Mouse (Mus musculus) 416B (cell line): ENCODE measurements around the gene Tspyl2.
"Not testable (repeated sequence)": the region's sequence is repeated elsewhere in the genome, so short reads cannot be mapped to it uniquely, and the experiment has no call there.

ENCODE experiments used
- DNase-seq: peaks from one replicate; pipeline ENCODE4 v3.0.0; 2011; ENCODE audit warnings: low read depth

The Tspyl2 gene

DNA sequence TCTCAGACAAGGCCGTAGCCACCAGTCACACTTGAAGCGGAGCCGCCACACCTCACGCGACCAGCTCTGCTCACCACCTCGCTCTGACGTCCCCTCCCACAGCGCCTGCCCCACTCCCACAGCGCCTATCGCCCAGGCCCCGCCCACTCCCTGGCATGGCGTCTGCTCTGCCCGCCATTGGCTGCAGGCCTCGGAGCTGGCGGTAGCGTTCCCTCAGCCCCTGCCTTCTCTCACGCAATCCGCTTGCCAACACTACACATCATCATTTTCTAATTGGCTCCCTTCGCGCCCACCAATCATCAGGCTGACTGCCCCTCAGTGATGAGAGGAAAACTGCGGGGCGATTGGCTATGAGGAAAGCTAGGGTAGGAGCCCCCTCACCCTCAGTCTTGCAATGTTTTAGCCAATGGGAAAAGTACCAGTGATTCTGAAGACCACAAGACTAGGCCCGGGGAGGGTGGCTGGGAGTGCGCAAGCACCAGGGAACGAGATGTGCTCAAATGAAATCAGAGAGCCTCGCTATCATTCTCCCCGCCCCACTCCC lies at the start of gene Tspyl2:
Gene Tspyl2 (minus strand): TSS at position 68 of the 544 bp plus-strand sequence.
- DNase-seq: no peak

DNA sequence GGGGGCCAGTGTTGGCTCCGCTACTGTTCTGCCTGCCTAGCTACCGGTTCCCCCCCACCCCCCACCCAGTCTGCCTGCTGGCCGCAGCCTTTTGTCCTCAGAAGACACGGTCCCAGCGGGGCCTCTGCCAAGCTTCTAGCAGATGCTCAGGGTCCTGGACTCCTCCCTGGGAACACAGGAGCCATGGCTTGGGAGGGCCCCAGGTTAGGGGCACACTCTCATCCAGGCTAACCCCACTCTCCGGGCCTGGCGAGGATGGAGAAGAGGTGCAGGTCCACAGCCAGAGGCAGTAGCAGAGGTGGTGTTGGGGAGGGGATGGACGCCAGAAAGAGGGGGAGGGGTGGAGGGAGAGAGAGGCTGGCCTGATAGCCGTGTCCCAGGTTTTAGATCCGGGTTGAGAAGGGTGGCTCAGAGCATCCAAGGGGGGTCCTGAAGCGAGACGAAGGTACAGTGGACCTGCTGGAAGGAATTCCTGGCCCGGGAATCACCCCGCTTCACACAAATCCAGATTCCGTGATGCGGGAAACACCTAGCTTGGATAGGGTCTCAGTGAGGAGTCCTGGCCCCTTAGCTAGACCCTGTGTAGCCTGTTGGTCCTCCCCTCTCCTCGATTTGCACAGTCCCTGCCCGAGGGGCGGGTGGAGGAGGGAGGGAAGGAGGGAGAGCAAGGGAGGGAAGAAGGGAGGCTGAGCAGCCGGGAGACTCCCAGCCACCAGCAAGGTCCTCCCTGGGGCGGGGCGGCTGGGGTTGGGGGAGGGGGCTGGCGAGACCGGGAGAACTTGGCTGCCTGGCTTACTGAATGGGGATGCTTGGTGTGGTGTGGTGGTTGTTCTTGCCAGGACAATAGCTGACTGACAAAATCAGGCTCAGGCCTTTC lies 26.4 kb upstream of the Tspyl2 start, which contains the start of gene Gpr173:
Gene Gpr173 (minus strand): TSS at position 308 of the 877 bp plus-strand sequence.
- no peak for DNase-seq

DNA sequence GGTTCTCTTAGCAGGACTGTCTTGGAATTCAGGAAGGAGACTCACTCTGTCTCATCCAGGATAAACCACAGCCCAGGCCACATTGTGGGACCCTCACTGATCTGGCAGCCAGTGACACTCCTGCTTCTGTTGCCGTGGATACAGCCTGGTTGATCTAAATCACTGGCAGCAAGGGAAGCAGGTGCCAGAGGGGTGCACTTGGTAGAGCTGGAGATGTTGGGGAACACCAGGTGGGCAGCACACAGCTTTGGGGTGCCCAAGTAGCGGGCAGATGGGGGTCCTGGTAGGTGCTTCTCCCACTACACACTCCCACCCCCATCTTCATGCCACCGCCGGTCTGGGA lies 25.8 kb upstream of the Tspyl2 start:
- no peak for DNase-seq

DNA sequence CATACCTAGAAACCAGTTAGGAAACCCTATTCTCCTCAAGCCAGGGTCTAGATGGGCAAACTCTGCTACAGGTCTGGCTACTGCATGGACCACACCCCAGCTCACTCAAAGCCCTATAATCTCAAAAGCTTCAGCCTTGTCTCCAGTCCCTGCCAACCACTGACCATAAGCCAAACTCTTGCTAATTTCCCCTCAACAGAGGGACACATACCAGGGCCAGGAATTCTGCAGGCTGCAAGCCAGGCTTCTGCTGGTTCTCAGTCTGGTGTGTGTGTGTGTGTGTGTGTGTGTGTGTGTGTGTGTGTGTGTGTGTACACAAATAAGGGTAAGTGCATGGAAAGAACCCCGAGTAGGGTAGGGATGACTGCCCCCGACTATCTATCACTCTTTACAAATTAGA lies 24.2 kb upstream of the Tspyl2 start:
- no peak for DNase-seq

DNA sequence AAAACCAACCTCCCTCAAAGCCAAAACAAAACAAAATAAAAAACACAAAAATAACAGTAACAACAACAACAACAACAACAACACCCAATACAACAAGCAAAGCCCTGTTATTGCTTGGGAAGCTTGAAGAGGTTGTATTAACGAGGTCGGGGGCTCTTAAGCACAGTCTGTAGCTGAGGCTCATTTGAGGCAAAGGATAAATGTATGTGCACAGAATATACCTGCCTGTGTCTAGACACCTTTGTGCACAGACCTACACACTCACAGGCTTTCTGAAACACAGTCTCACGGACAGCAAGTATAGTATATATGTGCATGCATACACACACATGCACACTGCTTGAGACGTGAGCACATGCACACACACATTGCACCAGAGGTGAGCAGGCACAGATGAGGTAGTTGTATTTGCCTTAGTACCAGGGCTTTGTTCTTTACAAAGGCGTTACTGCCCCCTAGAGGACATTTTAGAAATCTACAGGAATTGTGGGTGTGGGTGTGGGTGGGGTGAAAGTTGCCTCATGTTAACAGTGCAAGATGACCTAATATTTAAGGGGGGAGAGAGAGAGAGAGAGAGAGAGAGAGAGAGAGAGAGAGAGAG lies 10.4 kb upstream of the Tspyl2 start:
- peak; percentile 66 for DNase-seq

DNA sequence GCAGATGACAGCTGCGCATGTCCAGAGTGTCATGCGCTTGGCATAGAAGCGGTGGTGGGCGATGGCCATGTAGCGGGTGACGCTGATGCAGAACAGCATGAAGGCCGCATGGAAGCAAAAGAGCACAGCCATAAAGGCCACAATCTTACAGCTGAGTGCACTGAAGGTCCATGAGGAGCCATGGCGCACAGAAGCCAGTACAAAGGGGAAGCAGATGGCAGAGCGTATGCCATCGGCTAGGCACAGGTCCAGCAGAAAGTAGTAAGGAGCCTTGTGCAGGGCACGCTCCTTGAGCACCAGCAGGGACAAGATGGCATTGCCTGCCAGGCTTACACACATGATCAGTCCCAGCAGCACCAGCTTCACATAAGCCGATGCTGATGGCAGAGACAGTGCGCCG lies 4.8 kb upstream of the Tspyl2 start:
- no peak for DNase-seq

DNA sequence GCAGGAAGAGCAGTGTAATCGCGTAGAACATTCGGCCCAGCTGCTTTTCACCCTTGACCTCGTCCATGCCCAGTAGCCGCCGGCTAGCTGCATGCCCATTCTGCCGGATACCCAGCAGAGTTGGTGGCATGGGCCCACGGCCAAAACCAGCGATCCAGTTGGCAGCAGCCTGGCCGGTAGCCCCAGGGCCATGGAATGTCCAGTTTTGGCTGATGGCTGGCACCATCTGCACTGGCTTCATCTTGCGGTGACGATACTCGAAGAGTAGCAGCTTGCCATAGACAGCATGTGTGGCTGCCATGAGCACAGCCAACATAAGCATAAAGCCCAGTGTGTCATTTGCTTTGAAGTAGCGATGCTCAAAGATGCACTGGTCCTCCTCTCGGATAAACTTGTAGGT lies 4.4 kb upstream of the Tspyl2 start:
- no peak for DNase-seq

DNA sequence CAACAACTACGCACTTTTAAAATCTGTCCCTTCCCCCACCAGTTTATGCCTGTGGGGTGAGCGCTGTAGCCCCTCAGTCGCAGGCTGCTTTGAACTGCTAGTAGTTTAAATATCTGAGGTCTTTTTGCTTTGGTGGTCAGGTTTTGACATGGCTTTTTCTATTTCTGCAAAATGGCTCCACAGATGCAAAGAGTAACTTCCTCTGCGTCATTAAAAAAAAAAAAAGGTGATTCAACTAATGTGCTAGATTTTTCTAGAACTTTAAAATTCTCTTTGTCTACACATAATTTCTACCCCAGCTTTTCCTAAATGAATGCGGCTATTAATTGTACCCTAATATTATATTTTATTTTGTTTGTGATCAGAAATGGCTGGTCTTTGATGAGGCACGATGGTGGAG lies 678 bp upstream of the Tspyl2 start:
- no peak for DNase-seq

DNA sequence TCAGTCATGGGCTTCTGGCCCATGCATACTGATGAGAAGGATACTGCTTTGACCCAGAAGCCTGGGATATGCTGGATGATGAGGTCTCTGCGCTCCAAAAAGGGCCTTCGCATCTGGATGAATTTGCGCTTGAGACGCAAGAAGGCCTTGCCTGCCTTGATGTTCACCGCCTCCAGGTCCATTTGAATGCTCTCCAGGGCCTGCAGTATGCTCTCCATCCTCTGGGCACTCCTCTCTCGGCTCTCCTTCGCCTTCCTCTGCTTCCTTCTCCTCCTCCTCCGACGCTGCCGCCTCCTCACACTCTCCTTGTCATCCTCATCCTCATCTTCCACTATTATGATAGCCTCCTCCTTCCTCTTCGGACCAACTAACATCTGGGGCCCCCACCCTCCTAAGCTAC lies 729 bp downstream of the Tspyl2 start:
- DNase-seq: no peak

DNA sequence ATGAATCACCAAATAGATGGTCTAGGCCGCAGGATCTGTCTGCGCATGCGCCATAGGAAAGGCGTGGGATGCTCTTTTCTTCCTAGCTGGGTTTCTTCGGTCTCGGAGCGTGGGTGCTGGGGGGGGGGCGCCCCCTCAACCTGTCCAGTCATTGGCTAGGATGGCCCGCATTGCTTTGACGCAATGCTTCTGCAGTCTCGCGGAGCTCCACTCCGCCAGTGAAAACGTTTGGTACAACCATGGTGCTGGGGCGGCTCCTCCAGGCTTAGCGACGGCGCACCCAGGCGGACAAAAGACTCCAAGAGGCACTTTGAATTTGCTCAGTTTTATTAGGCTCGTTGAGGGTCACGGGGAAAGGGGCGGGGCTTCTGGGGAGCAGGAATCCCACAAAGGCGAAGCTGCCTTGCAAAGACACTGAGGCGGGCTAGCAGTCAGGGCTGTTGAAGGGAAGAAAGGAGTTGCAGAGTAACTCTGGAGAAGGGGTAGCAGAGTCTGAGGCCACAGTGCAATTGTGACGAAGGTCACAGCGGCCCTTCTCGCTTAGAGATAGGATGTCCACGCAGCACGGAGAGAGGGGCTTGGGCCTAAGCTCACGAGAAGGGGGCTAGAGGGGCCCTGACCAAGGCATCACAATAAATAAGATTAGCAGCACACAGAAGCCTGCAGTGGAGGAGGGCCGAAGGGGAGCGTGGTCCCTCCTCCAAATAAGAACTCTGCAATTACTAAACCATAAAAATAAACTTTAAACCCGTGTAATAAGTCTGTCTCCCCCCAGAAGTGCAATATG lies 5.5 kb downstream of the Tspyl2 start:
- DNase-seq: no peak

DNA sequence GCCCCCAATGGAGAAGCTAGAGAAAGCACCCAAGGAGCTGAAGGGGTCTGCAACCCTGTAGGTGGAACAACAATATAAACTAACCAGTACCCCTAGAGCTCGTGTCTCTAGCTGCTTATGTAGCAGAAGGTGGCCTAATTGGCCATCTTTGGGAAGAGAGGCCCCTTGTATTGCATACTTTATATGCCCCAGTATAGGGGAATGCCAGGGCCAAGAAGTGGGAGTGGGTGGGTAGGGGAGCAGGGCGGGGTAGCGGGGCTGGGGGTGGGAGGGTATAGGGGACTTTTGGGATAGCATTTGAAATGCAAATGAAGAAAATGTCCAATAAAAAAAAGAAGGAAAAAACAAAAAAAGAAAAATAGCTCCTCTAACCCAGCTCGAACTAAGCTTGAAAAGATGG lies 6.1 kb downstream of the Tspyl2 start:
- not testable (repeated sequence) for DNase-seq

DNA sequence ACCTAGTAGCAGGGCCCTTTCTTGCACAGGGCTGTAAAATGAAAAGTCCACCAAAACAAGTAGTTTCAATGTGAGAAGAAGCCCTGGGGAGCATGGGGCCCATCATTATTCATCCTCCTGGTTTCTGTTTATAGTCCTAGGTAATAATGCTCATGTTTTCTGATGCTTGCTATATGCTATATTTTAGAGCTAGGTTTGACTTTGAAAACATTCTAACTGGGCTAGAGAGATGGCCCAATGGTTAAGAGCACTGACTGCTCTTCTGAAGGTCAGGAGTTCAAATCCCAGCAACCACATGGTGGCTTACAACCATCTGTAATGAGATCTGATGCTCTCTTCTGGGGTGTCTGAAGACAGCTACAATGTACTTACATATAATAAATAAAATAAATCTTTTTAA lies 12.8 kb downstream of the Tspyl2 start:
- DNase-seq: not testable (repeated sequence)

DNA sequence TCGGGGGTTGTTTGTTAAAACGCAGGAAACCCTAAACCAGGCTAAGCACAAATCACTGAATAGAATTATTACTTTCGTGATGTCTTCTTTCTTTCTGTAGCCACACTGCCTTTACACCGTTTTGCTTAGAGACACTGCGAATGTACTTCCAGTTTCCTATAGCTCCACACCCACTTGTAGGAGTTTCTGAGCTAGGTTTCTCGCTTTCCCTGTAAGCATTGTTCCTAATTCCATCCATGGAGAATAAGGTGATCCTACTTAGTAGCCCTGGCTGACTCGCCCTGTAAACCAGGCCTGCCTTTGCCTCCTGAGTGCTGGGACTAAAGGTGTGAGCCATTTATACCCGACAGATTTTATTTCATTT lies 14.6 kb downstream of the Tspyl2 start:
- no peak for DNase-seq

DNA sequence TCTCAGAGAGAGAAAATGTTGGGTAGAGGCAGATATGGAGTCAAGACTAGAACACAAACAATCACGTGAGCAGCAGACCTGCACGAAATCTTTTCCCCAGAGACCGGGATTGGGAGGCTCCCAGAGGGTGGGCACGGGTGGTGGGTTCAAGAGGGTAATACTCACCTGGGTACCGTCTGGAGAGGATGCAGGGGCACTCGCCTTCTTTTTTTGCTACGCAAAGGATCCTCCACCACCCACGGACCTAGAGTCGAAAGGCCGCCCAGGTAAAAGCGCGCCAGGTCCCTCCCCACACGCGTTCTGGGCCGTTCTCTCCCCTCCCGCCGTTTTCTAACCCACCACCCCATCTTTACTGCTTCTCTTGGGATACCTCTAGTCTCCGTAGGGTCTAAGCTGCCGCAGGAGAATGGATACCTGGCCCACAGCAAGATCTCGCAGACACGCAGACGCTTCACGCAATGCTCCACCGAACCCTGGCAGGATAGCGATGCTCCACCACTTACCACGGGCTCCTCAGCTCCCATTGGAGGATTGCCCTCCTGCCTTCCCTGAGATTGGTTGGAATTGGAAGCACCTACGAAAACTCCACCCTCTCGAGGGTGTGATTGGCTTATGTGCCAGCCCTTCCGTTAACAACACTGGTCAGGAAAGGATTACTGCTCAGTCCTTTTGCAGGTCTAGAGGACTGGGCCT lies 15.1 kb downstream of the Tspyl2 start, which contains the start of gene Kantr:
Gene Kantr (minus strand): TSS at position 500 of the 693 bp plus-strand sequence.
- DNase-seq: no peak

DNA sequence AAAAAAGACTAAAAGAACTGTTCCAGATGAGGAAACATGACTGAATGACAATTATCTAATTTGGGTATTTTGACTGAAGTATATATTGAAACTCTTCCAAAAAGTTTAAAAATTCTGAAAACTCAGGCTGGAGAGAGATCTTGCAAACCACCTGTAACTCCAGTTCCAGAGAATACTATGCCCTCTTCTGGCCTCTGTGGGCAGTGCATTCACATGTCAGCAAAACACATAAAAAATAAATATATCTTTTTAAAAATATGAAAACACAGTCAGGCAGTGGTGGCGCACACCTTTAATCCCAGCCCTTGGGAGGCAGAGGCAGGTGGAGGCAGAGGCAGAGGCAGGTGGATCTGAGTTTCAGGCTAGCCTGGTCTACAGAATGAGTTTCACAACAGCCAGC lies 18.6 kb downstream of the Tspyl2 start:
- peak; percentile 25 for DNase-seq

DNA sequence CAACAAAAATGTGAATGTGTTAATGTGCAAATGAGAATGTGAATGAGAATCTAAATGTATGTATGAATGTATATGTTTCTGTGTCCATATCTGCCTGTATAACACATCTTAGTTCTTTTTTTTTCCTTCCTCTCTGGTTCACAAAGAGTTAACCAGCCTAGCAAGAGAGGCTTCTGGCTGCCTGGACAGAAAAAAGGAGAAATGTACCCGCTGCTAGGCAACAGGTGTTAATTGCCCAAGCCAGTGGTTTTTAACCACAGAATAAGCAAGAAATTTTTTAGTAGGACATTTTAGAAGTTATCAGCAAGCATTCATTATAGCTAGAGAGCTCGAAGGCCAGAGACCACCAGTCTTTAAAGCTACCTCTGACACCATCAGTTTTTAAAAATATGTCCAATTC lies 19.4 kb downstream of the Tspyl2 start:
- DNase-seq: peak; percentile 66

DNA sequence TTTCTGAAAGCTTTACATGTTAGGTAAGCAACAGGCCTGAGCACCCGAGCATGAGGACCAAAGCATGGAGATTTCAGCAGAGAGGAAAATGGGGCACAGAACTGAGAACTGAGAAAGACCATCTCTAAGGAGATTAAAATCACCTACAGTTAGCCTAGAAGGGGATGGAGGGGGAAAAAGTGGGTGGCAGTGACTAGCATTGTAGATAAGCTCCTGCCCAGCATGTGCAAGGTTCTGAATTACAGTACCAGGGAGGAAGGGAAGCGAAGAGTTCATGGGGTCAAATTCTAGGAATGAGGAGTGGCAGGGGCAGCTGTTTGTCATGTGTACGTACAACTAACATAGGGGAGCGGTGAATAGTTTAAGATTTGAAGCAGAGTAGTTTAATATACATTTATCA lies 21.7 kb downstream of the Tspyl2 start:
- no peak for DNase-seq

DNA sequence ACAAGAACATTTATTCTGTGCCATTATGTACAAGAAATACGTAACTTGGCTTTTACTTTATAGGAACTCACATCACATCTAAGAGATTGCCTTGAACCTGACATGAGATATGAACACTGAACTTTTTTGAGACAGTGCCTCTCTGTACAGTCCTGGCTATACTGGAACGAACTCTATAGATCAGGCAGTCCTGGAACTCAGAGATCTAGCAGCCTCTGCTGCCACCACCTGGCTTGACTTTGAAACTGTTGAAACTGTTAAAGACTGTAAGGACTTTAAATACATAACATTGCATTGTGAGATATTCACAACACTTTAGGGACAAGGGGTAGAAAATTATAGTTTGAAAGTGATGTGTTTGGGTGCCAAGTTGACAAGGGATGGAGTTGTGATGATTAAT lies 34.3 kb downstream of the Tspyl2 start:
- peak; percentile 48 for DNase-seq

DNA sequence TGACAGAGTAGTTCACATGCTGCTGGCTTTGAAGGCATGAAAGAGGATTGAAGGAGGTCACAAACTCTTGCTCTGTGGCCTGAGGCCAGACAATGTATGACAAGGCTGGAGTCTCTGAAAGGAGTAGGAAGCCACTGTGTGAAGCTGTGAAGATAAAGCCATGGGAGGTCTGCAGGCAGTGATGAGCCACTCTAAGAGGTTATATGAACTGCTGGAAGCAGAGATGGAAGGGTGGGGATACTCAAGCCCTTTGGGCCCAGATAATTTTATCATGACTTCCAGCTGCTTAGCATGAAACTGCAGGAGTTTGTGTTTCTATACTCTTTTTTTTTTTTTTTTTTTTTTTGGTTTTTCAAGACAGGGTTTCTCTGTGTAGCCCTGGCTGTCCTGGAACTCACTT lies 34.9 kb downstream of the Tspyl2 start:
- no peak for DNase-seq

DNA sequence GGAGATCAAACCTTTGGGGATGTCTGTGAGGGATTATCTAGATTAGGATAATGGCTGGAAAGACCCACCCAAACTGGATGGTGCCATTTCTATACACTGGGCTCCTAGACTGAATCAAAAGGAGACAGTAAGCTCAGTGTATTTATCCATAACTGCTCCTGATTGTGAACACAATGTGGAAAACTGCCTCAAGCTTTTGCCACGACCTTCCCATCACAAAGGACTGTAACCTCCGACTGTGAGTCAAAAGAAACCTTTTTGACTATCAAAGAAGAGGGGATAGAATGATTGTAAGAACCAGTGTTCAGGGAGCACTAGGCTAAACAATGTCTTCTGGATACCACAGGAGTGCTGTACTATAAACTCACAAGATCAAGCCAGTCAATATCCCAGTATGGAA lies 36.0 kb downstream of the Tspyl2 start:
- DNase-seq: no peak

DNA sequence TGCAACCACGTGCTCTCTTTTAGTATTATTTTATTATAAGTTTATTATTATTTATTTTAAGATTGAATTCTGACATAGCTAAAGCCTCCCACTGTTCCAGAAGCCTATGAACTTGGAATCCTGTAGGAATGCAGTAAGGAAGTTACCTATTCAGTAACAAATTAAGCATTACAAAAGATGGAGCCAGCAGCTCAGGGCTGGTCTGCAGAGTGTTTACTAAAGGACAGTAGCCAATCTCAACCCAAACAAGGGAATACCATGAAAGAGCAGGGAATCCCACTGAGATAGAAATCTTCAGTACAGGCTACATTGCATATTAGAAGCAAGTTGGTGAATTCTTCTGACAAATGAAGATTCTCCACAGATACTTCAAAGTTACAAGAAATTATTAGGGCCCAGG lies 55.2 kb downstream of the Tspyl2 start:
- not testable (repeated sequence) for DNase-seq
